Mouse (Mus musculus): ENCODE data around the gene A230050P20Rik.

DNA sequence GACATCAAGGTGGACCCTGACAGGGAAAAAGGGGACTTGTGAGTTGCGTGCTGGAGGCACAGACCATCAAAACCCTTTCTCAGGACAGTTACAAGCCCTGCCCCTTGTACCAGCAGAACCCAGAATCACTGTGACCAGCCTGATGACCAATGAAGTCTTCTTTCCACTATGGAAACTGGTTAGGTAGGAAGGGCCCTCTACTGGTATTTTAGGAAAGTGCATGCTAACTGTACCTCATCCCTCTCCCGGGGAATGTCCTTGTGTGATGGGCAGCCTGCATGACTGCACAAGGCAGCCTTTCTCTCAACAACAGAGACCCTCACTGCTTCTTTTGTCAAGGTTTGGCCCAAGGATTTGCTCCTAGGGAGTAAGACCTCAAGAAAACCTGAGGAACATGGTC is 25.8 kb upstream of the A230050P20Rik start:
- peak; percentile 23; the same call in 1 of the 2 replicates for TF ChIP-seq CTCF (IDR thresholded peaks at IDR 0.05; ENCODE audit: low read depth, low read length)
- TF ChIP-seq POLR2A (IDR thresholded peaks at IDR 0.05; ENCODE audit: borderline replicate concordance, low read depth, low read length) = no peak
